Mouse (Mus musculus) heart, adult 18-20 months (tissue): ENCODE results near the gene Dusp14. TPM values are rescaled to one million over a fixed set of nuclear protein-coding genes. Genes with fewer than 3 reads are reported as not detected.
A peak's percentile ranks its signal among the peaks of the same experiment; 100 is the strongest.

ENCODE experiments used
- DNase-seq, 2 experiments: peaks; one replicate each; pipeline ENCODE4 v3.0.0; 2021 to 2022; ENCODE audit warnings: mixed read lengths in 1 of 2
- long read RNA-seq, 2 experiments: library from polyadenylated mRNA; stranded (forward); transcript quantifications; one replicate each; pipeline ENCODE4 v2.0.0; 2021
- total RNA-seq, 2 experiments: library from RNA; stranded (reverse); gene quantifications; 2 replicates each; pipeline ENCODE4 v1.2.3; 2021

The Dusp14 gene
- total RNA-seq: under 1 TPM in 1 of 2 experiments, not detected in 1; 0.44 TPM
- long read RNA-seq, experiment 1: 0 reads
- long read RNA-seq, experiment 2: 0 reads

DNA sequence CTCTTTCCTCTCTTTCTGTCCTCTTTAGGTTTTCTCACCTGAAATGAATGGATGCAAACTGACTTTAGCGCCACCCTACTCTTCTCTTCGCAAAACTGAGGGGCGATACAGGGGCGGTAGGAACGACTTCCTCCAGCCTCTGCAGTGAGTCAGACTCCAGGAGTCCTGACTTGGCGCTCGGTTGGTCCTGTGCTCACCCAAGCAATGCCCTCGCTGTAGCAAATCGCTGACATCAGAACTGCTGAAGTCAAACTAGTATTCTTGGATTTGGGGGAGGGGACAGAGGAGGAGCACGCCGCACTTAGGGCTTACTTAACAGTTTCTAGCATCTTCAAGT lies at the start of gene Dusp14:
TSS of gene Dusp14 (minus strand) at position 228 of the 337 bp plus-strand sequence.
- no peak for DNase-seq

DNA sequence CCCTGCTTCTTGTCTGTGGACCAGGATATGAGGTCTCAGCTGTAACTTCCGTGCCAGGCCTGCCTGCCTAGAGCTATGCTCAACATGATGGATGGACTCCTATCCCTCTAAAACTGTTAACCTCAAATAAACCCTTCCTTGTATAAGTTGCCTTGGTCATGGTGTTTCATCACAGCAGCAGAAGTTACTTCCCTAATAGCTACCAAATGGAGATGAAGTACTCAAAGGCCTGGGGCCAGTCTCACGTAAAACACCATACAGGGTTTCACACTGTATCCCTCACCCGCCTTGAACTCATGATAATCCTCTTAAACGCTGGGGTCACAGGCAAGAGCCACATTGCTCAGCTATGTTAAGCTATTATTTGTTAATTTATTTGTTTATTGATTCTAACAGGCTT lies 48.4 kb upstream of the Dusp14 start:
- no peak for DNase-seq

DNA sequence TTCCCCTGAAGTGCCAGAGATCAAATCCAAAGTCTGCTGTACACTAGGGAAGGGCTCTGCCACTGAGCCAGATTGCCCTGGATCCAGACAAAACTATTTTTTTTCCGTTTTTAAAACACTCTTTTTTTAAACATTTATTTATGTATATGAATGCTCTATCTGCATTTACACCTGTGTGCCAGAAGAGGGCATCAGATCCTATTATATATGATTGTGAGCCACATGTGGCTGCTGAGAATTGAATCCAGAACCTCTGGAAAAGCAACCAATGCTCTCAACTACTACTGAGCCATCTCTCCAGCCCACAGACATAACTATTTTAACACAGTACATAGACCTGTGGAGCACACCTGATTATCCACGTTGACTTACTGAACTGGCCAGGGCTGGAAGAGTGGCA lies 47.2 kb upstream of the Dusp14 start:
- DNase-seq: no peak

DNA sequence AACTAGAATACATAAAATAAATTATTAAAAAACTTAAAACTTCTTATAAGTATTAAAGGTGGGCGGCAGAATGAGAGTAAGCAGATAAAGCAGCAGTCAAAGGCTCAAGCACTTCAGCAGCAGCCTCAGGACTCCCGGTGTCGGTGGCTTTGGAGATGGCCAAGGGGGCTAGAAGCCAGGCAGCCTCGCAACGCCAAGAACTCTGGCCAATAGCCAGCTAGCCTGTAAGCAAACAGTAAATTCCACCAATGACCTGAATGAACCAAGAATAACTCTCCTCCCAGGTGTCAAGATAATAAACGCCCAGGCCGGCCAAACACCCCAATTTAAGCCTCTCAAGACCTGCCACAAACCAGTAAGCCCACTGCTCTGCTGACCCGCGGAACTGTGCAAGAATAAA lies 46.6 kb upstream of the Dusp14 start:
- DNase-seq: peak; percentile 66

DNA sequence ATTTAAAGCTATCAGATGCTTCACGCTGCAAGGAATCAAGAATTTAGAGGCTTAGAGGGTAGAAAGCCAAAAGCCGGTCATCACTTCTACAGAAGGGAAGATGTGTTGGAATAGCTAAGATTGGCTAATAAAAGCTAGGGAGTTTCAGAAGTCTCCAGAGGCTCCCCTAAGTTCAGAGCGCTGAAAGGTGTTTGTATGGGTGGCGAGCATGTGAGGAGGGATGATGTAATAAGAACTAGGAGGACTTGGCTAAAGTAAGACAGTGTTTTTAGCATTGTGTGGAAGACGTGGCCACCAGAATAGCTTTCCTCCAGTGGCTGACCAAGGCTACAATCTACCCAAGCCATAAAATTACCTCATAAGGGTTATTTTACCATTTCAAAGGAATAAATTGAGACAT lies 44.6 kb upstream of the Dusp14 start:
- DNase-seq: peak in 1 of 2 experiments; percentile 7

DNA sequence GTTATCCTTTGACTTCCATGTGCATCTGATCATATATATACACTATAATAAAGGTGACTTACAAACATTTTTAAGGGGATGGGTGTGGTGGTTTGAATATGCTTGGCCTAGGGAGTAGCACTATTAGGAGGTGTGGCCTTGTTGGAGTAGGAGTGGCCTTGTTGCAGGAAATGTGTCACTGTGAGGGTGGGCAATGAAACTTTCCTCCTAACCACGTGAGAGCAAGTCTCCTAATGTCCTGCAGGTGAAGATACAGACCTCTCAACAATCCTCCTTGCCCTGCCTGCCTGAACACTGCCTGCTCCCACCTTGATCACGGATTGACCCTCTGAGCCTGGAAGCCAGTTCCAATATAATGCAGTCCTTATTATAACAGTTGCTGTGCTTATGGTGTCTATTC lies 38.1 kb upstream of the Dusp14 start:
- no peak for DNase-seq

DNA sequence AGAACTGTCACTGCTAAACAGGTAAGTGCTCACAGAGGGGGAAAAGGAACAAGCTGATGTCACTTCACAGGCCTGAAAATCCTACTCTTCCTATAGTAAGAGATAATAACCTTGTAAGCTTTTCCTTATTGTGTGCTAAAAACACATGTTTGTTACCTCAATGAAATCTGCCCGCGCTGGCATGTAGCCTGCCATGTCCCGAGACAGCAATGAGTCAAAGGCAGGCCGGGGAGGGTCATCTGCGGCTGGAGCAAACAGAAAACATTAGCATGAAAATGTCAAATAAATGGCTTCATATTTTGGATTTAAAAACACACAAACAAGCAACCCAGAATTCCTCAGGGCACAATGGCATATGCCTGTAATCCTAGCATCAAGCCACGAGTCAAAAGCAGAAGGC lies 35.0 kb upstream of the Dusp14 start:
- no peak for DNase-seq

DNA sequence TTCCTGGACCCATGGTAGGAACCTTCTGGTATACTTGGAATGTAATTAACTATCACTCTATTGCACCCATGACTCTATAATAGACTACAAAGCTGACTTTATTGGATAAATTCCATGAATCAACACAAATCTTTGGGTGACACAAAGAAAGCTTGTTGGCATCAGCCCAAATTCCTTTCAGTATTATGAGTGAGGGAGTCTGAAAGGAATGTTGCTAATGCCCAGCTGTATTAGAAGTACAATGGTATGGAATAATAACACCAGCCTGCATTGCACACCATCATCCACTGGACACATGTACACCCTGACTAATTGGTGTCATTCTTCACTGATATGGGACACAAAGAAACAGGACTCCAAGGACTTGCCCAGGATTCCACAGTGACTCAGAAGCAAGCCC lies 32.1 kb upstream of the Dusp14 start:
- DNase-seq: no peak

DNA sequence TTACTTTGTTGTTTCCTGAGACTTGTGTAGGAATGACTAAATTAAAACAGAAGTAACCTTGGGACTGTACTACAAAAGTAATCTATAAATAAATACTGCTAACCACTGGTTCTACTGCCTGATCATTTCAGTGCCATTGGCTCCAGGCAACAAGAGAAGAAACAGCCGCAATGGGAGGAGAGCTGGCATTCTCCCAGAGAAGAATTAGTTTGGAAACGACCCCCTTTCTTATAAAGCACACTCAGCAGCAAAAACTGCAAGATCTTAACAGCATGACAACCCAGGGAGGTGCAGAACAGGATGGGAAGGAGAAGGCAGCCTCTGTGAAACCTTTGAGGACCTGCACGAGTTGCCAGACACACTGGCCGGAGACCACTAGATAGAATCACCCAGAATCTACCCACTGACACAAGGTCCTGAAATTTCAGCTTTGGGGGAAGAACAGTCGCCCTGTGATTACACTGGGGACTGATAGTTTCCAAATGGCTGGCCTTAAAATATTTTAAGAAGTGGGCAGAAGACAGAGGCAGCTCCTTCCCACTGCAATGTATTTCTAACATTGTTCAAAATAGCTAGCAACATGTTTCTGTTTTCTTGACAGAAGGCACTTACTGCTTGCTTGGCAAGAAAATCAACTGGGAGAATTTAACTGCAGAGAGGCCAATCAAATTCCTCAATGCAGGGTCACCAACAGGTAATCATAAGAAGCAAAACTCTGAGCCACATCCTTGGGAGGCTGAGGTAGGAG lies 28.4 kb upstream of the Dusp14 start:
- DNase-seq: no peak

DNA sequence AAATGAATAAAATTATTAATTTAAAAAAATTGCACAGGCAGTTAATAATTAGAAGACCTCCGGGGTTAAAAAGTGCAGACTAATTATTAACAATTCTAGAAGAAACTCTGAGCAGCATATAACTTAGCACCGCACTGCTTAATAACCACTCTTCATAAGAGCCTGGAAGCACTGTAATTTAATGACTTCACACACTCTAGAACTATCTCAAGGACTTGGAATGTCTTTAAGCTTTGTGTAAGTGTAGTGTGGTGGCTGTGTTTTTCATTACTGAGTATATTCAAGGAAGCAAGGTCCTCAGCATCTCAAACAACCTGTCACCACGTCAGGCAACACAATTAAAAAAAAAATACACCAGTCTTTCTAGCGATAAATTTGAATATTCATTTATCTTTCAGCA lies 26.0 kb upstream of the Dusp14 start:
- DNase-seq: no peak

DNA sequence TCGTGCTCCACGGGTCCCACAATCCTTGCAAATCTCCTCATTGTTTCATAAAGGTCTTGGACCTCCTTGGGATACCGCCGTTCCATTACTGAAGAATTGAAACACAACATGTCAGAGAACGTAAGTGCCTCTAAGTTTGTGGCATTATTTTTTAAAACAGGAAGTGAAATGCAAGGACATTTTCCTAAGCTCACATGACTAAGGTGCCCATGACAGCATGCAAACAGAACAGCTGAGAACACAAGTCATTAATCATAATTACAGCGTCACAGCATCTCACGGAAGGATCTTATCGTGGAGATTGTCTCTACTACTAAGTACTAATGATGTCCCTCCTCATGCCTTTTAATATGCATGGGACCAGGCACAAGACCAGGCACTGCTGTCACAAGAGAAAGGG lies 21.5 kb upstream of the Dusp14 start:
- DNase-seq: no peak

DNA sequence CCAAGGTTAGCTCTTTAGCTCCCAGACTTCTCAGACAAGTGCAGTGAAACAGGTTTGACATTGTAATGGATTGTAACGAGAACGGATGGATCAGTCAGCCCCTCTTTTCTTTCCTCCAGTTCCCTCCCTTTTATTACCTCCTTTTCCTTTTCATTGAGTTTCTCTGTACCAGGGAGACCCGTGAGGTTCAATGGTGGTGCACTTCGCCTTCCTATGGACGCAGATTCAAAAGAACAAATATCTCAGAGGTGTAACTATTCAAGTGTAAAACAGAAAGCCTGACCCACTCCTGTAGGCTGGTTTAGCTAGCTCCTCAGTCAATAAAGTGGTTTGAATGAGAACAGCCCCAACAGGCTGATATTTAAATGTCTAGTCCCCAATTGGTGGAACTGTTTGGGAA lies 12.8 kb upstream of the Dusp14 start:
- DNase-seq: no peak

DNA sequence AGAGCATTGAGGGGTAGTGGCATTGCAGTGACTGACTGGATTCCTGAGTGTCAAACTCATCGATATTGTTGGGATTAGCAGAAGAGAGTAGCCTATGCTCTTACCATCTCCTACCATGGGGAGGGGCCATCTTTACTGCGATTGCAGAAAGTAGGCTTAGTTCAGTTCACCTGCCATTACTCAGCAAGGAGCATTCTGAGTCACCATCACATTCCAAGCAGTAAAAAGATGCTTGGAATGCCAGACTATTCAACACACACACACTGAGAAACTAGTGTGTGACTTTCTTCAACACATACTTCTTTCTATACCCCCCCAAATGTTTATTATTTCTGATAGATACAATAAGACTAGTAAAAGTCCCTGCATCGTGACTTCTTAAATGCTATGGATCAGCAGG lies 11.3 kb upstream of the Dusp14 start:
- DNase-seq: no peak

DNA sequence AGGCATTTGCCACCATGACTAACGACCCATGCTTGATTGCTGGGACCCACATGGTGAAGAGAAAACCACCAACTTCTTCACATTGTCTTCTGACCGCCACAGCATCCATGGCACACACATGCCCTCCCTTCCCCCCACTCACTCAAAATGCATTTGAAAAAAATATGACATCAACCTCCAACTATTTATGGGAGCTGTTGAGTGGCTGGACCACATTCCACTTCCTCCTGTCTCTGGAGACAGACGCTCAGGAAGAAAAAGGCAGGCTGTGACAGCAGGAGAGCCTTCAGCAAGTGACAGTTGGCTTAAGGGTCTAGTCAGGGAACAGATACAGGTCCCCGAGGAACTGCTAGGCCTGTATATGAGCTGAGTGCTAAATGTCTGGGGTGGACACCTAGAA lies 10.8 kb upstream of the Dusp14 start:
- no peak for DNase-seq

DNA sequence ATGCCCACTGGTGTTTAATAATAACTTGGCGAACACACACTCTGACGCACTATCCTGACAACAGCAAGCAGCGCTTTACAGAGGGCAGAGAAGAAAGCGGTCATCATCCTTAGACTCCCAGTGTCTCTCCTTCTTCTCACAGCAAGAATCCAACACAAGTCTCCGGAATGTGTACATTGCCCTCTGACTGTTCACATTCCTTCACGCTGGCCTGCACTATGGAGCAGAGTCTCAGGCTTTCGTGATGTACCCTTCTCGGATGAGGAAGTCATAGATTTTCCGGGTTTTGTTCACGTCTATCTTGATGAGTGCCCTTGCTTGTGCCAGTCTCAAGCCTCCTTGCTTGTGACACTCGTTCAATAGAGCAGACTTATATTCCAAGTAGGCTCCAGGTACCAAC lies 10.3 kb upstream of the Dusp14 start:
- no peak for DNase-seq

DNA sequence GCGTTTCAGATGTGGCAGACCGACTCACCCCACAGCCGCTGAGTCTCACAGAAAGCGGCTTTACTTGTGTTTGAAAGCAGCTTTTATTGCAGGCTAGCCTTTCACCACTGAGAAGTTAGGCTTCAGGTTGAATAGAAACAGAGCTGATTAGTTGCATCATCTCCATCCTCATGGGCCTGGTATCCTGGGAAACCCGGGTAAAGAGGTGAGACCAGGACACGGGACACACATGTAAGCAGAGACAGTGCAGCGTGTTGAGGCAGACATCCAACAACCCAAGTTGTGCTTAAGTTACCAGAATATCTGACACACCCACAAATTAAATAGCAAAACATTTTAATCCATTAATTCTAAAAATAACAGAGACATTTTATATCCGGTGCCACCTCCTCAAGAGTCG lies 9.5 kb upstream of the Dusp14 start:
- DNase-seq: no peak

DNA sequence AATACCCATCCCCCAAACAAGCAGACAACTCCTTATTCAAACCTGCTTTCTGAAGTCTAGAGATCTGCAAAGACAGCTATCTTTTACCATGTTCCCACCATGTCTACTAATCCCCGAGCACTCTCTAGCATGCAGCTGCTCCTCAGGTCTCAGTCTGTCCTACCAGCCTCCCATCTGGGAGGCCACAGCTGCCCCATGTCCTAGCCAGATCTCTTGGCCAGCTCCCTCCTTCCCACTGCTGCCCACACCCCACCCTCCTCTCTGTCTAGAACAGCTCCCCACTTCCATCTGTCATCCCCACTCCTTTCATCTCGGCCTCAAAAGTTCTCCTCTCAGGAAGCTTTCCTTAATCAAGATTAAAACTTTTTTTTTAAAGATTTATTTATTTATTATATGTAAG lies 7.9 kb upstream of the Dusp14 start:
- DNase-seq: no peak

DNA sequence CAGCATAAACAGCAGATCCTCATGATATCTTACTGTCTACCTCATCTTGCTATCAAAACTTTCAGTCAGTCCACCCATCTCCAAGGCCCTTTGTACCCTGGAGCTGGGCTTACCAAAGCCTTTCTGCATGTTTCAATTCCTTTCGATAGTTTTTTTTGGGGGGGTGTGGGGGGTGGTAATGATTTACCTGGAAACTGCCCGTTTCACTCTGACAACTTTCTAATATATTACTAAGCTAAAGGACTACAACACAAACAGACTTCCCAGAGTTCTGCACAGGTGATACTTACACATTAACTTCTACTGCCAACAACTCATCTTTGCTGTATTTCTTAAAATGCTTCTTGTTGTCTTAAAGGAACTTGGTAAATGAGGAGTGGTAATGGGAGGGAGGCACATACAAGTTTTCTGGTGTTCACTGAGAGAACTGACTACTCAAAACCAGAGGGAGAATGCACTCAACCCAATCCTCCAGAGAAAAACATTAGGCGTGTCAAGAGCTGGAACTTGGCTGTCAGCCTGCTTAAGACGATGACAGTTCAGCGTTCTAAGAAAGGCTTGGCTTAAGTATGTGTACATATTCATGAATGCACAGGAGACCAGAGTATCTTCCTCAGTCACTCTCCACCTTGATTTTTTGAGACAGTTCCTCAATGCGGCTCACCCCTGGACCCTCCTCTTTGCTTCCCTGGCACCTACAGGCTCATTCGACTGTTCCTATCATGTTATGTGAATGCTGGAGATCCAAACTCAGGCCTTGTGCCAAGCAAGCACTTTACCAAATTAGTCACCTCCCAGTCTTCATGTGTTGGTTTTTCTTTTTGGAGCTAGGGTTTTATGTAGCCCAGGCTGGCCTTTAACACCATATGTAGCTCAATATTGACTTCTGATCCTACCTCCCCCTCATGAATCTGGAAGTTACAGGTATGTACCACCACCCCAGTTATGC lies 5.0 kb upstream of the Dusp14 start:
- DNase-seq: peak; percentile 29 to 34

DNA sequence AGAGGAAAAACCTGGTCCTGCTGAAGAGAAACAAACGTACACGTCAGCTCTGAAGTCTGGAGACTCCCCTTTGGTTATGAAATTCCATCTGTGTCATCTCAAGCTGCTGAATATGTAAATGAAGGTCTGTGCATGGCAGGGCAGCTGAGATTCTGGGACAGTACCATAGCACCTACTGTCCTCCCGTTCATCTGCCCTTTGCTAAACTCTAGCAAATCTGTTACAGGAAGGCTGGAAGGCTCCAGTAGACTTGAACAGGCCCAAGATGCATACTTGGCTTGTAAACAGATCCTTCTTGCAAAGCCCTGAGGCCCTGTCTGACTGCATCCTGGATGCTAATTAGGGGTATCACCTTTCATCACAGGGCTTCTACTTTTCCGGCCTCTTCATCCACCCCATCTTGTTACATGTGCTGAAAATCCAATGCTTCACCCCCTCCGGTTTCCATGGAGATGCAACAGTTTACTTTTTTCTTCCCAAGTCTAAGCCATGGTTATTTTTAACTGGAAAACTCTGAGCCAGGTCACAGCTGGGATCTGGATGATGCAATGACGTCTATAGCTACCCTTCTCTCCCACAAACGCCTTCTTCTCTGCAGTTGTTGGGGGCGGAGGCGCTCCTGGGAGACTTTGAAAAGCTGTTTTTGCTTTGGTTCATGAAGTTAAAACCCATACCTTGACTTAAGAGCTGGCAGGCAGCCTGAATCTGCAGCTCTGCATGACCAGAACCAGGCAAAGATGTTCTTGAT lies 4.0 kb upstream of the Dusp14 start:
- peak; percentile 57 to 61 for DNase-seq

DNA sequence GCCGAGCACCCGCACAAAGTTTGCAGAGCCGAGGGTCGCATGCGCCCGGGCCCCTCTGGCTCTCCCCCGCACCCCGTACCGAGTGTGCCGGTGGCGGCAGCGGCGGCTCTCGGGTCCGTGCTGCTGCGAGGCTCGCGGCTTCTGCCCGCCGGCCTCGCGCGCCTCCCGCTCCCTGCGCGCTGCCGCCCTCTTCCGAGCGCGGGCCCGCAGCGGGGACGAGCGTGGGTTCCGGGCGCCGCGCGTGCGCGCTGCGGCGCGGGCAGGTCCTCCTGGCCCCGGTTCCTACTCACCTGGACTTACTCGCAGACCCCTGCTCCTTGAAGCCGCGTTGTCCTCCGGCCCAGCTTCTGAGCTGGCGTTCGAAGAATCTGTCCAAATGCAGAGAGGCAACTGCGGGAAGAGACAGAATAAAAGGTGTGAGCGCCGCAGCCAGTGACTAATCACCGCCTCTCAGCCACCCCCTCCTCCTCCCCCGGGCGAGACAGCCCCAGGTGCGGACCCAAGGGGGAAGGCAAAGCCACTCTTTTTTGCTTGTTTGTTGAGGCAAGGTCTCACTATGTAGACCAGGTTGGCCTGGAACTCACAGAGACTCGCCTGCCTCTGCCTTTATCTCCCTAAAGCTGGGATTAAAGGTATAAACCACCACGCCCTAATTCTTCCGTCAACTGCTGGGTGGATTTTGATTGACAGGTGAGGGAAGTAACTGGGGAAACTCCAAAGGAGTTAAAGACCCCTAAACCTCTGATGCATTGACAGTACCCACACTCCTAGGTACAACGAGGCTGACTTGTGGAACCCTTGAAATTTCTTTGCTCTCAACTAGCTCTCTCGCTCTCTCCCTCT lies 649 bp downstream of the Dusp14 start:
- DNase-seq: peak; percentile 48 to 68

DNA sequence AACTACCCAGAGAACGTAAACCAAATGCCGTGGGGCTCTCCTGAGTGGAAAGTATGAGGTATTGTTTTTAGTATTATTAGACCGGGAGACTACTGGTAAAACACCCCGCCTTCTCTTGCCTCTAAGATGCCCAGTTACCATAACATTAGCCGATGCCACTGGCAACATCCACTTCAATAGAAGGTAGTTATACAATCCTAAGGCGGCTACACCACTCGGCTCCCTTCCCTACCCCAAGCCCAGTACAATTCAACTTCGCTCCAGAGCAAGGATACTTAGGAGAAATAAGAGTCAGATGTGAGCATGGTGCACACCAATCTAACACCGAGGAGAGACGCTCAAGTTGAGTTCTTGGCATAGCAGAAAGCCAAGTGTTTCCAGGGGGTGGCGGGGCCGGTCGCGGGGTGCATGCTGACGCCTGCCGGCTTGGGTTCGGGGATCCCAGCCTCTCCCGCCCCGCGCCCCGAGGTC lies 1.3 kb downstream of the Dusp14 start:
- DNase-seq: peak in 1 of 2 experiments; percentile 61
